Mouse (Mus musculus): ENCODE results near the gene Ppp3ca. TPM values are rescaled to one million over a fixed set of nuclear protein-coding genes. Genes with fewer than 3 reads are reported as not detected.

Gene Ppp3ca
- polyA plus RNA-seq, 1 experiment from 2014 or later, result 70.9 TPM

- H3K4me2 ChIP-seq (replicated peaks; ENCODE audit: low read depth, low read length), result no peak overlapping the region
- no peak overlapping the region for H3K4me3 ChIP-seq (ENCODE audit: low read depth, low read length)
- no peak overlapping the region for H3K27ac ChIP-seq (ENCODE audit: low read depth, low read length)
- H3K27me3 ChIP-seq (ENCODE audit: control insufficient read depth, insufficient read depth, low read length), result no peaks in the 10 kb centered on the region
- H3K9ac ChIP-seq (ENCODE audit: low read depth, low read length), result no peak overlapping the region
- WGBS, result 55% methylated on average over 3 of the region's 3 CpGs
- H3K36me3 ChIP-seq (ENCODE audit: control insufficient read depth, insufficient read depth, low read length), result no peaks in the 10 kb centered on the region
- no peaks in the 10 kb centered on the region for H3K4me1 ChIP-seq (replicated peaks; ENCODE audit: control insufficient read depth, insufficient read depth, low read length)
- ATAC-seq (ENCODE audit: low FRiP score) (no peak), DNase-seq (ENCODE audit: low spot score) (no peak)
- H3K9me3 ChIP-seq (ENCODE audit: control insufficient read depth, low read length), result no peaks in the 10 kb centered on the region
Measured at GRCm38 (mm10) chr3:136909534-136909933, 239.6 kb downstream of the Ppp3ca start.

GRCm38 (mm10) chr3:136911276-136911675 lies 241.4 kb downstream of the Ppp3ca start:
- H3K9me3 ChIP-seq (ENCODE audit: control insufficient read depth, low read length), result no peaks in the 10 kb centered on the region
- H3K36me3 ChIP-seq (ENCODE audit: control insufficient read depth, insufficient read depth, low read length), result no peaks in the 10 kb centered on the region
- no peak overlapping the region for H3K27ac ChIP-seq (ENCODE audit: low read depth, low read length)
- H3K4me1 ChIP-seq (replicated peaks; ENCODE audit: control insufficient read depth, insufficient read depth, low read length), result no peaks in the 10 kb centered on the region
- no peak for DNase-seq (ENCODE audit: low spot score)
- H3K4me2 ChIP-seq (replicated peaks; ENCODE audit: low read depth, low read length), result no peak overlapping the region
- 82% methylated on average over 8 of the region's 8 CpGs for WGBS
- H3K9ac ChIP-seq (ENCODE audit: low read depth, low read length), result no peak overlapping the region
- H3K27me3 ChIP-seq (ENCODE audit: control insufficient read depth, insufficient read depth, low read length), result no peaks in the 10 kb centered on the region
- H3K4me3 ChIP-seq (ENCODE audit: low read depth, low read length), result no peak overlapping the region
- no peak for ATAC-seq (ENCODE audit: low FRiP score)

- H3K27me3 ChIP-seq (ENCODE audit: control insufficient read depth, insufficient read depth, low read length), result no peaks in the 10 kb centered on the region
Measured at GRCm38 (mm10) chr3:136917080-136917479, 247.2 kb downstream of the Ppp3ca start.

DNA sequence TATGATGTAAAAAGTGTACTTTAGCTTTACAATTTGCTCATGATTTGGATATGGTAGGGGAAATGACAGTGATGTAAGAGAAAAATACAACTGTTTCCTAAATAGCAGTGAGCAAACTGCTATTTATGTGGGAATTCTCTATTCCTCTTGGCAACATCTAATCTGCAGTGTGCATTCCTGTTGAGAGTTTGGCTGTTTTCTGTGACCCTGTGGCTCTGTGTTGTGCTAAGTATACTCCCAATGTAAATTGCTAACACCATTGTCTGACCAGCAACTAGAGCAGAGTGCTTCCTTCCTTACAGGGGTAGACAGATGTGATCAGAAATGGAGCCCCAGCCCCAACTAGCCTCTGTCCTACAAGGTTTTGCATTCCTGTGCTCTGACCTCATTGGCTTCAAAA lies 263.1 kb downstream of the Ppp3ca start:
- no peaks in the 10 kb centered on the region for H3K4me1 ChIP-seq (replicated peaks; ENCODE audit: control insufficient read depth, insufficient read depth, low read length)
- no peak overlapping the region for H3K4me3 ChIP-seq (ENCODE audit: low read depth, low read length)
- no peak overlapping the region for H3K27ac ChIP-seq (ENCODE audit: low read depth, low read length)
- no peak overlapping the region for H3K4me2 ChIP-seq (replicated peaks; ENCODE audit: low read depth, low read length)
- no peak for DNase-seq (ENCODE audit: low spot score)
- ATAC-seq (ENCODE audit: low FRiP score), result no peak
- no peak overlapping the region for H3K9ac ChIP-seq (ENCODE audit: low read depth, low read length)
- H3K36me3 ChIP-seq (ENCODE audit: control insufficient read depth, insufficient read depth, low read length), result 0 out of 2 replicates have a peak, but pooled peaks cover 2% of the 10 kb centered on the region
- H3K27me3 ChIP-seq (ENCODE audit: control insufficient read depth, insufficient read depth, low read length), result no peaks in the 10 kb centered on the region
- H3K9me3 ChIP-seq (ENCODE audit: control insufficient read depth, low read length), result no peaks in the 10 kb centered on the region

More at GRCm38 (mm10) chr3:136917080-136917479, 247.2 kb downstream of the Ppp3ca start:
- Histone ChIP-seq H3K4me3 (ENCODE audit: low read depth, low read length) (no peak overlapping the region), H3K36me3 (ENCODE audit: control insufficient read depth, insufficient read depth, low read length) (no peaks in the 10 kb centered on the region), H3K9ac (ENCODE audit: low read depth, low read length) (no peak overlapping the region), H3K4me2 (replicated peaks; ENCODE audit: low read depth, low read length) (no peak overlapping the region), H3K27ac (ENCODE audit: low read depth, low read length) (no peak overlapping the region), H3K9me3 (ENCODE audit: control insufficient read depth, low read length) (no peaks in the 10 kb centered on the region), H3K4me1 (replicated peaks; ENCODE audit: control insufficient read depth, insufficient read depth, low read length) (no peaks in the 10 kb centered on the region)
- DNase-seq (ENCODE audit: low spot score), result no peak
- WGBS, result 91% methylated on average over 7 of the region's 7 CpGs
- no peak for ATAC-seq (ENCODE audit: low FRiP score)

DNA sequence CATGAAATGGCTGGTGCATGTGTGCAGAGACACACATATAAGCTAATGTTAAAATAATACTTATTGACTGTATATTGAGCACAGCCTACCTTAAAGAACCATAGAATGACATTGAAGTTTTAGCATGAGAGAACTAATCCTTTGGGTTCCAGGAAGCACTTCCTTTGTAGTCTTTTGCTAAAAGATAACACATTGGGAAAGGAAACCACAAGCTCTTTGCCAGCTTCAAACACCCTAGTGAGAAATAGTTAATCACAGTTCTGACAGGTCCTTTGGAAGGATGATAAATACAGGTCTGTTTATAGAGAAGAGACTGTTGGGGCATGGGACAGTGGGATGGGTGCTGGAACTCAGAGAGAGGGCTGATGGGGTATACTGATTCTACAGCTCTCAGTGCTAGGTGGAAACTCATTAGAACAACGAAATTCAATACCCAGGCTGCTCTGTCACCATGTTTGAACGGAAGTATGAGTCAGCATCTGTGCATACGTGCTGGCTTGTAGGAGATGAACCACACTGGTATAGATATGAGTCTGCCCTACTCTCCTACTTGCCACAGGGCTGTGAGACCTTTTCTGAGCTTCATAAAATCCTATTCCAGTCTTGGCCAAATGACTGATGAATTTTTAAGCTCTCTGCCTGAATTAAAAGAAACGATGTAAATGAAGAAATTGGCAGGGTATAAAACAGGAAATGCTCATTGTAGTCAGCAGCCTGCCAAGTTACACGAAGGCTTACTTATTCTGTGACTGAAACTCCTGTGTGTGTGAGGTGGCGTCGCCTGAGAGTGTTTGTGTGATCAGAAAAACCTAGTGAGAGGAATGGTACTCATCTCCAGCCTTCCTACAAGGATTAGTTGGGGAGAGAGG lies 271.0 kb downstream of the Ppp3ca start:
- no peak overlapping the region for H3K9ac ChIP-seq (ENCODE audit: low read depth, low read length)
- no peaks in the 10 kb centered on the region for H3K27me3 ChIP-seq (ENCODE audit: control insufficient read depth, insufficient read depth, low read length)
- 83% methylated on average over 7 of the region's 7 CpGs for WGBS
- H3K27ac ChIP-seq (ENCODE audit: low read depth, low read length), result no peak overlapping the region
- no peaks in the 10 kb centered on the region for H3K4me1 ChIP-seq (replicated peaks; ENCODE audit: control insufficient read depth, insufficient read depth, low read length)
- no peaks in the 10 kb centered on the region for H3K36me3 ChIP-seq (ENCODE audit: control insufficient read depth, insufficient read depth, low read length)
- no peaks in the 10 kb centered on the region for H3K9me3 ChIP-seq (ENCODE audit: control insufficient read depth, low read length)
- ATAC-seq (ENCODE audit: low FRiP score) (no peak), DNase-seq (ENCODE audit: low spot score) (no peak)
- H3K4me3 ChIP-seq (ENCODE audit: low read depth, low read length), result no peak overlapping the region
- no peak overlapping the region for H3K4me2 ChIP-seq (replicated peaks; ENCODE audit: low read depth, low read length)

- no peak overlapping the region for H3K4me2 ChIP-seq (replicated peaks; ENCODE audit: low read depth, low read length)
- no peaks in the 10 kb centered on the region for H3K36me3 ChIP-seq (ENCODE audit: control insufficient read depth, insufficient read depth, low read length)
- no peaks in the 10 kb centered on the region for H3K27me3 ChIP-seq (ENCODE audit: control insufficient read depth, insufficient read depth, low read length)
- no peaks in the 10 kb centered on the region for H3K4me1 ChIP-seq (replicated peaks; ENCODE audit: control insufficient read depth, insufficient read depth, low read length)
- no peak overlapping the region for H3K27ac ChIP-seq (ENCODE audit: low read depth, low read length)
- DNase-seq (ENCODE audit: low spot score), result no peak
- no peak overlapping the region for H3K9ac ChIP-seq (ENCODE audit: low read depth, low read length)
- H3K9me3 ChIP-seq (ENCODE audit: control insufficient read depth, low read length), result no peaks in the 10 kb centered on the region
- no peak overlapping the region for H3K4me3 ChIP-seq (ENCODE audit: low read depth, low read length)
- no peak for ATAC-seq (ENCODE audit: low FRiP score)
- WGBS, result 91% methylated on average over 3 of the region's 3 CpGs
Measured at GRCm38 (mm10) chr3:136941602-136941926, 271.6 kb downstream of the Ppp3ca start.

GRCm38 (mm10) chr3:136945550-136945949 lies 275.6 kb downstream of the Ppp3ca start:
- no peaks in the 10 kb centered on the region for H3K4me1 ChIP-seq (replicated peaks; ENCODE audit: control insufficient read depth, insufficient read depth, low read length)
- ATAC-seq (ENCODE audit: low FRiP score), result no peak
- H3K9me3 ChIP-seq (ENCODE audit: control insufficient read depth, low read length), result no peaks in the 10 kb centered on the region
- no peak overlapping the region for H3K4me3 ChIP-seq (ENCODE audit: low read depth, low read length)
- no peak overlapping the region for H3K9ac ChIP-seq (ENCODE audit: low read depth, low read length)
- H3K27me3 ChIP-seq (ENCODE audit: control insufficient read depth, insufficient read depth, low read length), result no peaks in the 10 kb centered on the region
- H3K4me2 ChIP-seq (replicated peaks; ENCODE audit: low read depth, low read length), result no peak overlapping the region
- 88% methylated on average over 4 of the region's 4 CpGs for WGBS
- H3K36me3 ChIP-seq (ENCODE audit: control insufficient read depth, insufficient read depth, low read length), result no peaks in the 10 kb centered on the region
- DNase-seq (ENCODE audit: low spot score), result no peak
- no peak overlapping the region for H3K27ac ChIP-seq (ENCODE audit: low read depth, low read length)

- DNase-seq (ENCODE audit: low spot score), result no peak
- no peak overlapping the region for H3K4me3 ChIP-seq (ENCODE audit: low read depth, low read length)
- 84% methylated on average over 2 of the region's 2 CpGs for WGBS
Measured at GRCm38 (mm10) chr3:136946662-136947061, 276.7 kb downstream of the Ppp3ca start.

GRCm38 (mm10) chr3:136948142-136948541 lies 278.2 kb downstream of the Ppp3ca start:
- no peak overlapping the region for H3K4me3 ChIP-seq (ENCODE audit: low read depth, low read length)
- no peak overlapping the region for H3K4me2 ChIP-seq (replicated peaks; ENCODE audit: low read depth, low read length)
- 92% methylated on average over 4 of the region's 4 CpGs for WGBS
- no peaks in the 10 kb centered on the region for H3K36me3 ChIP-seq (ENCODE audit: control insufficient read depth, insufficient read depth, low read length)
- no peak overlapping the region for H3K27ac ChIP-seq (ENCODE audit: low read depth, low read length)
- H3K9me3 ChIP-seq (ENCODE audit: control insufficient read depth, low read length), result no peaks in the 10 kb centered on the region
- no peaks in the 10 kb centered on the region for H3K27me3 ChIP-seq (ENCODE audit: control insufficient read depth, insufficient read depth, low read length)
- H3K9ac ChIP-seq (ENCODE audit: low read depth, low read length), result no peak overlapping the region
- ATAC-seq (ENCODE audit: low FRiP score) (no peak), DNase-seq (ENCODE audit: low spot score) (no peak)
- no peaks in the 10 kb centered on the region for H3K4me1 ChIP-seq (replicated peaks; ENCODE audit: control insufficient read depth, insufficient read depth, low read length)

More at GRCm38 (mm10) chr3:136946662-136947061, 276.7 kb downstream of the Ppp3ca start:
- Histone ChIP-seq H3K9me3 (ENCODE audit: control insufficient read depth, low read length) (no peaks in the 10 kb centered on the region), H3K4me2 (replicated peaks; ENCODE audit: low read depth, low read length) (no peak overlapping the region), H3K9ac (ENCODE audit: low read depth, low read length) (no peak overlapping the region), H3K27ac (ENCODE audit: low read depth, low read length) (no peak overlapping the region), H3K27me3 (ENCODE audit: control insufficient read depth, insufficient read depth, low read length) (no peaks in the 10 kb centered on the region), H3K36me3 (ENCODE audit: control insufficient read depth, insufficient read depth, low read length) (no peaks in the 10 kb centered on the region), H3K4me1 (replicated peaks; ENCODE audit: control insufficient read depth, insufficient read depth, low read length) (no peaks in the 10 kb centered on the region)
- no peak for ATAC-seq (ENCODE audit: low FRiP score)
